In genomic region chr2:148040236-148041121, GRCm38 (mm10) we compare ENCODE assay signal across 12 mouse cellular contexts. TPM values are rescaled to one million over a fixed set of nuclear protein-coding genes. Genes with fewer than 3 reads are reported as not detected.
DNase-seq lines count a peak whose midpoint lies in the region; ATAC-seq and TF ChIP-seq lines count a peak whose summit lies in the region.
"Had no signal": no experiment of that assay in that cellular context is flagged by ENCODE, and none has a peak within 500 bp of the region (broad histone marks: within the 10 kb centered on the region; RNA-seq: fewer than 3 reads in every experiment).

No protein-coding gene starts in this region.

- no peak for ATAC-seq in heart, embryonic 11.5 days (replicated peaks; ENCODE audit: insufficient number of reproducible peaks, low FRiP score, low TSS enrichment)
- ATAC-seq in midbrain, embryonic 16.5 days: no peak
- ATAC-seq in liver, embryonic 12.5 days: no peak

- DNase-seq in heart, adult 2 months: no peak
- DNase-seq in midbrain, embryonic 10.5 days (ENCODE audit: low spot score): peak; percentile 76
- peak; percentile 46 for DNase-seq in yolk sac, embryonic 10.5 days (ENCODE audit: low spot score)
- DNase-seq in gastrocnemius, adult 2 months: no peak
- no peak for DNase-seq in layer of hippocampus, postnatal 36 days
- DNase-seq: cerebellum, adult 2 months; heart, postnatal 36 days had no signal

- peaks cover 97% of the 10 kb centered on the region for H3K27me3 ChIP-seq in heart, embryonic 11.5 days (ENCODE audit: control insufficient read depth, insufficient read depth, low read length)
- H3K27me3 ChIP-seq in heart, adult 2 months (ENCODE audit: control insufficient read depth, insufficient read depth, low read length): peaks cover 32% of the 10 kb centered on the region
- H3K27me3 ChIP-seq in midbrain, embryonic 10.5 days (ENCODE audit: low read depth, poor library complexity, severe bottlenecking): peaks cover 100% of the 10 kb centered on the region
- H3K27me3 ChIP-seq in midbrain, embryonic 16.5 days (ENCODE audit: control insufficient read depth, insufficient read depth, low read depth, low read length): peaks cover 77% of the 10 kb centered on the region
- peaks cover 100% of the 10 kb centered on the region for H3K27me3 ChIP-seq in liver, embryonic 12.5 days (replicated peaks)

- 0 out of 2 replicates have a peak, but pooled peaks cover 3% of the 10 kb centered on the region for H3K4me1 ChIP-seq in heart, embryonic 11.5 days (ENCODE audit: control insufficient read depth, insufficient read depth, low read length)
- H3K4me1 ChIP-seq in heart, adult 2 months (ENCODE audit: control insufficient read depth, insufficient read depth, low read length): no peaks in the 10 kb centered on the region
- peaks cover 55% of the 10 kb centered on the region for H3K4me1 ChIP-seq in midbrain, embryonic 10.5 days
- H3K4me1 ChIP-seq in midbrain, embryonic 16.5 days (ENCODE audit: control insufficient read depth, insufficient read depth, low read length): no peaks in the 10 kb centered on the region; the same call in 1 of the 2 replicates
- no peaks in the 10 kb centered on the region for H3K4me1 ChIP-seq in liver, embryonic 12.5 days

- no peak for TF ChIP-seq CTCF in heart, adult 2 months (IDR thresholded peaks at IDR 0.05)
- TF ChIP-seq CTCF in gastrocnemius, adult 2 months (IDR thresholded peaks at IDR 0.05): no peak

- TF ChIP-seq EP300 in heart, adult 2 months (IDR thresholded peaks at IDR 0.05; ENCODE audit: insufficient read depth, low read depth, low read length): no peak

- H3K27ac ChIP-seq in heart, embryonic 11.5 days (ENCODE audit: low read depth, low read length): no peak overlapping the region
- no peak overlapping the region for H3K27ac ChIP-seq in heart, adult 2 months
- peak overlapping the region; percentile 91 for H3K27ac ChIP-seq in midbrain, embryonic 10.5 days (replicated peaks)
- H3K27ac ChIP-seq in midbrain, embryonic 16.5 days (ENCODE audit: low read length): no peak overlapping the region
- 0 out of 2 replicates have a peak overlapping the region, but pooled peaks have one; percentile 36 for H3K27ac ChIP-seq in liver, embryonic 12.5 days
- no peak overlapping the region for H3K27ac ChIP-seq in gastrocnemius, adult 2 months
- H3K27ac ChIP-seq: limb, embryonic 13.5 days had no signal

- H3K9me3 ChIP-seq in heart, embryonic 11.5 days (replicated peaks; ENCODE audit: control insufficient read depth, low read length): no peaks in the 10 kb centered on the region
- H3K9me3 ChIP-seq in midbrain, embryonic 10.5 days (replicated peaks): no peaks in the 10 kb centered on the region
- no peaks in the 10 kb centered on the region for H3K9me3 ChIP-seq in midbrain, embryonic 16.5 days (replicated peaks; ENCODE audit: control insufficient read depth, low read length, poor library complexity, severe bottlenecking)
- no peaks in the 10 kb centered on the region for H3K9me3 ChIP-seq in liver, embryonic 12.5 days (replicated peaks)
- H3K9me3 ChIP-seq: limb, embryonic 13.5 days had no signal

- peak overlapping the region; percentile 4; the same call in 1 of the 2 replicates for H3K4me3 ChIP-seq in heart, embryonic 11.5 days (ENCODE audit: low read depth, low read length)
- H3K4me3 ChIP-seq in heart, adult 2 months: no peak overlapping the region
- H3K4me3 ChIP-seq in midbrain, embryonic 10.5 days: peak overlapping the region; percentile 55
- H3K4me3 ChIP-seq in midbrain, embryonic 16.5 days (ENCODE audit: low read depth, low read length): no peak overlapping the region
- H3K4me3 ChIP-seq in liver, embryonic 12.5 days: peak overlapping the region; percentile 46
- H3K4me3 ChIP-seq in gastrocnemius, adult 2 months: no peak overlapping the region

- no peak for TF ChIP-seq POLR2A in heart, adult 2 months (IDR thresholded peaks at IDR 0.05; ENCODE audit: insufficient read depth, low read depth, low read length)

- peak overlapping the region; percentile 37; the same call in 1 of the 2 replicates for H3K4me2 ChIP-seq in heart, embryonic 11.5 days
- H3K4me2 ChIP-seq in midbrain, embryonic 16.5 days (ENCODE audit: low read length): no peak overlapping the region
- peak overlapping the region; percentile 47 for H3K4me2 ChIP-seq in liver, embryonic 12.5 days
- H3K4me2 ChIP-seq: limb, embryonic 13.5 days had no signal

- no peak overlapping the region for H3K9ac ChIP-seq in heart, embryonic 11.5 days (ENCODE audit: low read depth, low read length)
- H3K9ac ChIP-seq in heart, adult 2 months (ENCODE audit: low read depth, low read length): no peak overlapping the region
- no peak overlapping the region for H3K9ac ChIP-seq in midbrain, embryonic 16.5 days (ENCODE audit: low read depth, low read length)
- 0 out of 2 replicates have a peak overlapping the region, but pooled peaks have one; percentile 31 for H3K9ac ChIP-seq in liver, embryonic 12.5 days
- H3K9ac ChIP-seq: limb, embryonic 13.5 days had no signal

- WGBS in heart, embryonic 11.5 days (ENCODE audit: insufficient replicate concordance): under 1% methylated on average over 37 of the region's 37 CpGs
- WGBS in heart, adult 2 months: 3% methylated on average over 37 of the region's 37 CpGs
- under 1% methylated on average over 37 of the region's 37 CpGs for WGBS in midbrain, embryonic 10.5 days
- WGBS in midbrain, embryonic 16.5 days: under 1% methylated on average over 37 of the region's 37 CpGs
- under 1% methylated on average over 36 of the region's 37 CpGs for WGBS in liver, embryonic 12.5 days (ENCODE audit: insufficient replicate concordance)

- H3K36me3 ChIP-seq in heart, embryonic 11.5 days (ENCODE audit: control insufficient read depth, insufficient read depth, low read length): no peaks in the 10 kb centered on the region
- H3K36me3 ChIP-seq in heart, adult 2 months (ENCODE audit: control insufficient read depth, insufficient read depth, low read length): no peaks in the 10 kb centered on the region
- peaks cover 10% of the 10 kb centered on the region for H3K36me3 ChIP-seq in midbrain, embryonic 10.5 days
- no peaks in the 10 kb centered on the region for H3K36me3 ChIP-seq in midbrain, embryonic 16.5 days (ENCODE audit: control insufficient read depth, insufficient read depth, low read length)
- 0 out of 2 replicates have a peak, but pooled peaks cover 2% of the 10 kb centered on the region for H3K36me3 ChIP-seq in liver, embryonic 12.5 days
- H3K36me3 ChIP-seq: limb, embryonic 13.5 days had no signal

- no peaks in the 10 kb centered on the region for H3K79me2 ChIP-seq in heart, adult 2 months (replicated peaks; ENCODE audit: control insufficient read depth, insufficient read depth, low read length)

- intact Hi-C loops in heart, adult 2 months (cut with DNase I): loop anchor here (10.0 kb wide), 1 partner anchor 666 kb away; no protein-coding TSS in a partner anchor
- intact Hi-C loops in gastrocnemius, adult 2 months (cut with DNase I): no loop called here

RNA-seq across cellular contexts. Expression of gene Foxa2, which starts 6.3 kb away (rescaled TPM):
- 0.17 and 0.73 TPM in 2 replicates for polyA plus RNA-seq in heart, embryonic 11.5 days (2014; fragmentation: Nextera tagmentation; extraction: Ambion mirVana)
- total RNA-seq in heart, adult 2 months (2021): not detected
- 0.35 TPM in 1 of 2 replicates, not detected in the other for polyA plus RNA-seq in heart, adult 2 months (2012; rRNA removed)
- polyA plus RNA-seq in midbrain, embryonic 10.5 days (2016; fragmentation: Nextera tagmentation; extraction: Ambion mirVana): 10.4 and 12.1 TPM in 2 replicates
- polyA plus RNA-seq in midbrain, embryonic 16.5 days (2015; fragmentation: Nextera tagmentation; extraction: Ambion mirVana): 1.9 and 4.1 TPM in 2 replicates
- polyA plus RNA-seq in liver, embryonic 12.5 days (2016; fragmentation: Nextera tagmentation; extraction: Ambion mirVana): 5.0 and 5.4 TPM in 2 replicates
- total RNA-seq in gastrocnemius, adult 2 months (2021): not detected
- not detected for total RNA-seq in layer of hippocampus, postnatal 36 days (2021)
- total RNA-seq: heart, postnatal 36 days; layer of hippocampus, adult 18-20 months had no signal
- polyA plus RNA-seq: cerebellum, adult 2 months had no signal

Comparison
In these comparisons a context has a peak if more than half of its experiments do, and no peak if none do; other contexts are left out.
1. H3K27ac ChIP-seq: peak in midbrain, embryonic 10.5 days (single experiment) and liver, embryonic 12.5 days (single experiment); none in heart, embryonic 11.5 days (single experiment), heart, adult 2 months (single experiment), midbrain, embryonic 16.5 days (single experiment) and gastrocnemius, adult 2 months (single experiment).
2. H3K4me3 ChIP-seq: peak in heart, embryonic 11.5 days (single experiment), midbrain, embryonic 10.5 days (single experiment) and liver, embryonic 12.5 days (single experiment); none in heart, adult 2 months (single experiment), midbrain, embryonic 16.5 days (single experiment) and gastrocnemius, adult 2 months (single experiment).
3. DNase-seq: peak in midbrain, embryonic 10.5 days (single experiment) and yolk sac, embryonic 10.5 days (single experiment); none in heart, adult 2 months (0 of 2), gastrocnemius, adult 2 months (single experiment) and layer of hippocampus, postnatal 36 days (0 of 2).